Comparison of ENCODE assay signal across 7 mouse cellular contexts in genomic region chr1:119052631-119053177, GRCm38 (mm10). TPM values are rescaled to one million over a fixed set of nuclear protein-coding genes. Genes with fewer than 3 reads are reported as not detected.
A peak's percentile ranks its signal among the peaks of the same experiment; 100 is the strongest.
DNase-seq lines count a peak whose midpoint lies in the region; ATAC-seq and TF ChIP-seq lines count a peak whose summit lies in the region.

No protein-coding gene starts in this region.

- TF ChIP-seq CTCF in lung, postnatal 0 days (IDR thresholded peaks at IDR 0.05), result no peak

- H3K4me3 ChIP-seq in lung, embryonic 15.5 days, result peak overlapping the region; percentile 55
- H3K4me3 ChIP-seq in embryonic facial prominence, embryonic 12.5 days, result peak overlapping the region; percentile 69
- H3K4me3 ChIP-seq in lung, postnatal 0 days (ENCODE audit: low read depth, low read length), result peak overlapping the region; percentile 45

- intact Hi-C loops in heart, postnatal 36 days (cut with DNase I), result loop anchor here (5.0 kb wide), 2 partner anchors 70 to 115 kb away; no protein-coding TSS in a partner anchor

- H3K9me3 ChIP-seq in lung, embryonic 15.5 days, result no peaks in the 10 kb centered on the region
- no peaks in the 10 kb centered on the region for H3K9me3 ChIP-seq in embryonic facial prominence, embryonic 12.5 days
- H3K9me3 ChIP-seq in lung, postnatal 0 days (ENCODE audit: low read length), result no peaks in the 10 kb centered on the region

- no peaks in the 10 kb centered on the region for H3K36me3 ChIP-seq in lung, embryonic 15.5 days
- no peaks in the 10 kb centered on the region for H3K36me3 ChIP-seq in embryonic facial prominence, embryonic 12.5 days
- H3K36me3 ChIP-seq in lung, postnatal 0 days (ENCODE audit: insufficient read depth, low read length), result no peaks in the 10 kb centered on the region

- H3K4me2 ChIP-seq in lung, embryonic 15.5 days, result peak overlapping the region; percentile 89
- peak overlapping the region; percentile 77 for H3K4me2 ChIP-seq in embryonic facial prominence, embryonic 12.5 days (replicated peaks)
- H3K4me2 ChIP-seq in lung, postnatal 0 days (replicated peaks; ENCODE audit: low read depth, low read length), result peak overlapping the region; percentile 79

- TF ChIP-seq EP300 in lung, postnatal 0 days (IDR thresholded peaks at IDR 0.05), result no peak

- peaks cover 57% of the 10 kb centered on the region for H3K27me3 ChIP-seq in lung, embryonic 15.5 days
- H3K27me3 ChIP-seq in embryonic facial prominence, embryonic 12.5 days, result no peaks in the 10 kb centered on the region
- peaks cover 41% of the 10 kb centered on the region; the same call in 1 of the 2 replicates for H3K27me3 ChIP-seq in lung, postnatal 0 days (replicated peaks; ENCODE audit: insufficient read depth, low read length)

- peaks cover 68% of the 10 kb centered on the region for H3K4me1 ChIP-seq in lung, embryonic 15.5 days
- peaks cover 47% of the 10 kb centered on the region for H3K4me1 ChIP-seq in embryonic facial prominence, embryonic 12.5 days
- H3K4me1 ChIP-seq in lung, postnatal 0 days (ENCODE audit: insufficient read depth, low read depth, low read length), result 0 out of 2 replicates have a peak, but pooled peaks cover 4% of the 10 kb centered on the region

- peak overlapping the region; percentile 53 for H3K9ac ChIP-seq in lung, embryonic 15.5 days
- H3K9ac ChIP-seq in embryonic facial prominence, embryonic 12.5 days, result peak overlapping the region; percentile 79
- peak overlapping the region; percentile 16; the same call in 1 of the 2 replicates for H3K9ac ChIP-seq in lung, postnatal 0 days (replicated peaks; ENCODE audit: low read depth)

- peak; percentile 9; the same call in 1 of the 2 replicates for ATAC-seq in lung, embryonic 15.5 days (ENCODE audit: borderline replicate concordance, extremely low read depth, low FRiP score, low TSS enrichment)
- peak; percentile 17 for ATAC-seq in embryonic facial prominence, embryonic 12.5 days (ENCODE audit: insufficient number of reproducible peaks, insufficient read depth, low FRiP score, low TSS enrichment)
- 0 out of 2 replicates have a peak, but pooled peaks have one; percentile 10 for ATAC-seq in lung, postnatal 0 days

- WGBS in lung, embryonic 15.5 days, result 2% methylated on average over 32 of the region's 33 CpGs
- under 1% methylated on average over 33 of the region's 33 CpGs for WGBS in embryonic facial prominence, embryonic 12.5 days
- WGBS in lung, postnatal 0 days, result 0% methylated on average over 32 of the region's 33 CpGs

- peak overlapping the region; percentile 91 for H3K27ac ChIP-seq in lung, embryonic 15.5 days
- peak overlapping the region; percentile 99 for H3K27ac ChIP-seq in embryonic facial prominence, embryonic 12.5 days
- peak overlapping the region; percentile 66 for H3K27ac ChIP-seq in lung, postnatal 0 days (ENCODE audit: low read length)

- no peak for DNase-seq in lung, postnatal 25 days (ENCODE audit: low spot score)
- peak; percentile 20 to 33 for DNase-seq in heart, postnatal 36 days
- DNase-seq in lung, postnatal 0 days (ENCODE audit: low spot score), result peak; percentile 50
- DNase-seq in testis, postnatal 14 days (ENCODE audit: low spot score), result peak; percentile 14
- no peak for DNase-seq in frontal cortex, adult 2 months (ENCODE audit: extremely low spot score in 1 of 2, low spot score in 1 of 2)

RNA-seq across cellular contexts. Expression of gene Gli2, which starts 0.7 kb away (rescaled TPM):
- 7.5 and 8.6 TPM in 2 replicates for polyA plus RNA-seq in lung, embryonic 15.5 days (2015; fragmentation: Nextera tagmentation; extraction: Ambion mirVana)
- 14.8 and 15.4 TPM in 2 replicates for polyA plus RNA-seq in embryonic facial prominence, embryonic 12.5 days (2016; fragmentation: Nextera tagmentation; extraction: Ambion mirVana)
- 1 to 10 TPM; 1.0 to 2.0 TPM for total RNA-seq in heart, postnatal 36 days (2021)
- polyA plus RNA-seq in lung, postnatal 0 days (2015; fragmentation: Nextera tagmentation; extraction: Ambion mirVana), result 1.9 and 2.7 TPM in 2 replicates
- polyA plus RNA-seq in frontal cortex, adult 2 months (2012; rRNA removed), result 1.6 and 2.2 TPM in 2 replicates

Comparison
In these comparisons a context has a peak if more than half of its experiments do, and no peak if none do; other contexts are left out.
1. DNase-seq: peak in heart, postnatal 36 days (2 of 2), lung, postnatal 0 days (single experiment) and testis, postnatal 14 days (single experiment); none in lung, postnatal 25 days (single experiment) and frontal cortex, adult 2 months (0 of 2).
2. H3K9ac ChIP-seq: peak in every context shown above with its lines; median percentile 79 in embryonic facial prominence, embryonic 12.5 days; 53 in lung, embryonic 15.5 days; 16 in lung, postnatal 0 days.
3. Peak in every context shown above with its lines, with median percentiles within 50 percentile points of each other: ATAC-seq, H3K27ac ChIP-seq, H3K4me2 ChIP-seq and H3K4me3 ChIP-seq.